Mouse (Mus musculus): ENCODE measurements around the gene Stard13.
A peak's percentile ranks its signal among the peaks of the same experiment; 100 is the strongest.

The Stard13 gene

DNA sequence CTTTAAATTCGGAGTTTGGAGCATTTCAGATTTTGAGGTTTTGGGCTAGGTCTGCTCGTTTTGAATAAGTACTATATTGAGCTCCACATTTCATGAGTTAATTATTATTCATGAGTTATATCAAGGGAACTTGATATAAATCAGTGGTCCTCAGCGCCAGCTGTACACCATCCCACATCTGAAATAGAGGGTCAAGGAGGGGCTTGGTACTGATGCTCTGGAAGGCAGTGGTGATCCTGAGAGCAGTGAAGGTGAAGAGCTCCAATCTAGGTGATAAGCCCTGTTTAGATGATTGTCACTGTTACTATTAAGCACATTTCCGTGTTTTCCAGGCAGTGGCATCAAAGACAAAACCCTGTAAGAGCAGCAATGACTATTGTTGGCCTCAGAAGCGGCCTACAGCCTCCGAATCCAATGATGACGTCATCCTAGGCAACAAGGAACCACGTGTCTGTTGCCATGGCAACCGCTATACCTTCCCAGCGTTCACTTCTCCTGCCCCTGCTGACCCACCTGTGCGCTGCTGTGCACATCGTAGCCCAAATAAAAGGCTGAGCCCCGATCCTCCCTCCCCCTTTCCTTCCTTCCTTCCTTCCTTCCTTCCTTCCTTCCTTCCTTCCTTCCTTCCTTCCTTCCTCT, 5.2 kb downstream of the Stard13 start:
- no peak for DNase-seq

DNA sequence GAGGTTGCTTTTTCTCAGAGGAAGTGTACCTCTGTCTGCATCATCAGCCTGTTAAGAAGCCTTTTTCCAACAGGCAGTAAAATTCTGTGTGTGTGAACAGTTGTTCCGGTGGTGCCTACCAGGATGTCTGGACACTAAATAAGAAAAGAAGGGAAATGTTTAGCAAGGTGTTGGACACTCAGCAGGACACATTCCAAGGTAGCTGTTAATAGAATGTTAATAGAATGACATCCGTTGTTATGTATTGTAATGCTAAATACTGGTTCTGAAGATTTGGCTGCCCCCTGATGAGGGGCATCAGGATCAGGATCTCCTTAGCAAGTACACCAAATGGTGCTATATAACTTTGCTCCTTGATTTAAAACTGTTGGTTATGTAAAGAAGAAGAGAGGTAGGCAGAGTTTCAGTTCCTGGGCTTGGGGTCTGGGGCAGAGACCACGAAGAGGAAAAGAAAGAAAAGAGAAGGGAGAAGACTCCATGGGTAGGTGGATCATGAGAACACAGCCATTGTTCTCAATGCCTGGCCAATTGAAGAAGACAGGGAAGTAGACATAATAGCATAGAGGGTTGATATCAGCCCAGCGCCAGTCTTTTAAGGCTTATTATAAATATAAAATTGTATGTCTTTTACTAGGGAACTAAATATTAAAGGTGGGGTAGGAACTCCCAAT, 9.8 kb downstream of the Stard13 start:
- DNase-seq, result no peak

DNA sequence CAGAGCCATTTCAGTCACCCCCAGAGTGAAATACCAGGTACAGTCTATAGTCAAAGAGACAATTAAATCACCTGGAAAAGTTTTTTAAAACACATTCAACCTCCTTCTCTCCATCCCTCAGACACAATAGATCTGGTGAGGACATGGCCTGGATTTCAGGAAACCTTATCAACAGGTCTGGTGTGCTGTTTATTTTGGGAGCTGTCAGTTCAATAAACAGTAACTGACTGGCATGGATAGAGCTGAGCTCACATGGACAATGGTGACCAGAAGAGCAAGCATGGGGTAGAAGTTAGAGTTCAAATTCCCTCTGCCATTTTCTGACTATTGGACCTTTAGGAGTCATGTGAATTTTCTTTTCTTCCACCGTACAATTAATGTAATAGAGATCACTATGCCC, 10.8 kb downstream of the Stard13 start:
- DNase-seq, result no peak

DNA sequence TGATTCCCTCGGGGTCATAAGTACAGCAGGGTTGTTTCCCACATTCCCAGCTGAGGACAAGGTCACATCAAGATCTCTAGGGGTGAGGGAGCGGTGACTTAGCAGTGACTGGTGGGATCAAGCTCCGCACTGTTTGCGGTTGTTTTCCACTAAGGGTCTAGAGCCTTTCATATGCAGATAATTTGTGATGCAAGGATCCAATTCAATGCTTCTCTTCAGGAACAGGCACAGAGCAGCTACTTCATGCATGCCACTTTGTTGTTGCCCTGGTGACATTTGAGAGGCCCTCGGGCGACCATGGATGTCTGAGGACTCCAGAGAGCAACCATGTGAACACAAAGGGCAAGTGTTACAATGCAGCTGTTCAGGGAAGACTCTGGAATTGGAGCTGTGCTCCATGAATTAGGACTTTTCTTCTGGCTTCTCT, 14.9 kb downstream of the Stard13 start:
- DNase-seq, result no peak

DNA sequence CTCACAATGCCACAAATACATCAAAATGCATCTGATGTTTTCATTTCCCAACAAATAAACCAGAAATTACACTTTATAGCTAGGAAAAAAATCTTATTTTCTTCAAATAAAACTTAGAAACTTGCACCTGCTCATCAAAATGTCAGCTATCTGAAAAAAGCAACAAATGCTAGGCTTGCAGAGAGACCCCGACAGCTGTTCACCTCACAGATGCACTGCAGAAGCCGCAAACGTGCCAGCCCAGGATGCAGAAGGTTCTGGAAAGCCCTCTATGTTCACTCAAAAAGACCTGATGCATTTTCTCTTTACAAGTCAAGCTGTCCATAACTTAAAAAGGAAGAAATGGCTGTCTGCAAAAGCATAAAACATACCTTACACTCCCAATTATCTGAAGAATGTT, 20.5 kb downstream of the Stard13 start:
- no peak for DNase-seq

DNA sequence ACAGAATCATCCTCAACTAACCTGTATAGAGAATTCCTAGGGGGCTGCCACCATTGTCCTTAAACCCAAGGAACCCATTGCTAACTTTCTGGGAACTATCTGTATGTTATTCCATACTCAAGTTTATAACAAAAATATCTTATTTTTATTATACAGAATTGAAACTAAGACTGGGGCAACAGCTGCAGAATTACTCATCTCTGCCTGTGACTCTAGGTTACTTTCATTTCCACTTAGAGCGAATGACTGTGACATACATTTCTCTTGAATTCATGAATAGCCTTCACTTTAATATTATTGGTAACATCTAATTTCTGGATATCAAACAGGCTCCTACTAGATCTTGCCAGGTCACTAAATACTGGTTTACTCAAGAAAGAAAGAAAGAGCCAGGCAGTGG, 22.8 kb downstream of the Stard13 start:
- DNase-seq, result no peak

DNA sequence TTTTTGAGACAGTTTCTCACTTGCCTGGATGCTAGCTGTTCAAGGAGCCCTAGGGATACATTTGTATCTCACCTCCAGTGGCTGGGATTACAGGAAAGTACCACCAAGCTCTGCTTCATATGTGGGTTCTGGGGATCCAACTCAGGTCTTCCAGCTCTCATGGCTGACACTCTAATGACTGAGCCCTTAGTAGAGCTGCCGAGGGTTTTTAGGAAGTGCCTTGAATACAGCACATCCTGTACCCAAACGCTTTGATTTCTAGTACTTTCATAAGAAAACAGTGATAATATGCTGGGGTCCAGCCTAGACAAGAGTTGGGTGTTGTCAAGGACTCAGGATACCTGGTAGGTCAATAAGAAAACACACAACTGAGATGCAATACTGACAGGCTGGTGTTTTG, 23.6 kb downstream of the Stard13 start:
- no peak for DNase-seq

DNA sequence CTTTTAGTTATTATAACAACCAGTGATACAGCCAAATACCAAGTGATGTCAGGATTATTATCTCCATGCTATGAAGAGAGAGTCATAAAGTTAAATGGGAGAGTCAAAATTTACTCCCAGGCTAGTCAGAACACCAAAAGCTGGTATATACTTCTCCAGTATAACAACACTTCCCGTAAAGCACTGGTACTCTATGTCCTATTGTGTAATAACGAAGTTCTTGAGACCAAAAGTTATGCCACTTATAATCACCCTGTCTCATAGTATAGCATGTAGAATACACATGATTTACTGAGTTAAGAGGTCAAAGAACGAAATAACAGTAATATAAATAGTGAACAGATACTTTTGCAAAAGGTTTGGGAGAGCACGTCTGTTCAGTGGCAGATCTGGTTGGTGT, 28.6 kb downstream of the Stard13 start:
- DNase-seq, result no peak

DNA sequence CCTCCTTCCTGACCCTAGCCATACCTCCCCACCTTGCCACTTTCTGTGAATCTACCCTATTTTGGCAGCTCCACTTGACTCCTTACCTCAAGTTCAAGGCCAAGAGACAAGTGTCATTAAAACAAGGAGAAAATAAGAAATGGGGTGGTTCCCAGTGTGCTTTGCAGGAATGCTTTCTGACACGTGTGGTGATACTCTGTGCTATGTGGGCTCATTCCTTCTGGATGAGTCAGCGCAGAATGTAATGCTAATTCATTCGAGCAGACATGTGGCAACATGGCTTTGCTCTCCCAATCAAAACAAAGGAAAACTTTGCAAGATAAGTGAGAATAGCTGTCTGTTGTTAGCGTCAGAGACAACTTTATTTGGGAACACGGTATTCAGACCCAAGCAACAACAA, 30.7 kb downstream of the Stard13 start:
- no peak for DNase-seq

DNA sequence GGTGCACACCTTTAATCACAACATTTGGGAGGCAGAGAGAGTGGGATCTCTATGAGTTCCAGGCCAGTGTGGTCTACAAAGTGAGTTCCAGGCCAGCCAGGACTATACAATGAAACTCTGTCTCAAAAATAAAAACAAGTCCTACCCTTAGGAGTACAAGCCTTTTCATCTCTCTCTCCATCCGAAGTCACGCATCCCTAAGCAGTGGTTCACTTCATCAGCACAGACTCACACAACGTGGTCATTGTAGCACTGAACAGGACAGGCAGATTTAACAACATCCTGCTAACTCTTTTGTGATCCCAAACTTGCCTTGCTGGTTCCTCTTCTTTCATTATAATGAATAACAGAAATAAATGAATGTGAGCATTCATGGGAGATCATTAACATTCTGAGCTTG, 32.4 kb downstream of the Stard13 start:
- no peak for DNase-seq

DNA sequence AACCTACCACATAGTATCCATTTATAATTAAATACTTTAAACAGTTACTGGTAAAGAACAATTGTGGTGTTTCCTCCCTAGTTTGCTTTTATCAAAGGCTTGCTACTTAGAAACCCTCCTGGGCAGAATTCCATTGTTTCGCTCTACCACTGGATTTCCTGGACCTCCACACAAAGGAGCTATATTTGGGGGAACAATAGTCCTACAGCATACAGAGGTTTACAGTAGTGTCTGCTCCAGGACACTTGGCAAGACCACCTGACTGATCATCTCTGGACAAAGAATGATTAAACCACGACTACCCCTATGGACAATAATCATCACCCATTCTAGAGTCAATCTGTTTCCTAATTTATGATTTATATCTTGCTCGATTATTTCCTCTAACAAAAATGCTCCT, 34.4 kb downstream of the Stard13 start:
- no peak for DNase-seq

DNA sequence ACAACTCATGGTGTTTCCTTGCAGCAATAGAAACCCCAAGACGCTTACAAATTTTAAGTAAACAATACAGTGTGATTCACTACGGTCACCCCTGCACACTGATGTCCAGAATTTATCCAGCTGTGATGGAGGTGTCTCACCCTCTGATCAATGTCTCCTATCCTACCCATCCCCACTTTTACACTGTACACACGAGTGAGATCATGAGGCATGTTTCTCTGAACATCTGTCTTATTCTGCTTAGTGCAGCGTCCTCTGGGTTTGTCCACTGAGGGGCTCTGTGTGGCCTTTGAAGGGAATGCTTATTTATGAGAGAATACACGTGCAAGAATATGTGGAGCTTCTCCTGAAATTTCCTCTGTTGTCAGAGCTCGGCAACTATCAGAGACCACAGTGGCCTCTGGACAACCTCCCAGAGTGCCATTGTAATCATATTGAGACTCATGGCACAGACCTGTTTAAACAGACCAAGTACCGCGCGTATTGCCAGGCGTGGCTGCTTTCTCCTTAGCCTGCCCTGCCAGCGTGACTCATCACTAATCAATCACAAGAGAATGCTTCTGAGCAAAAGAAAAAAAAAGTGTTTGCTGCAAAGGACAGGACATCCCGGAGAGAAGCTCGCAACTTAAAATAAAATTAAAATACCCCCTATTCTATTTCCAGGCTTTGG, 36.9 kb downstream of the Stard13 start:
- DNase-seq, result peak in 1 of 2 experiments; percentile 50

DNA sequence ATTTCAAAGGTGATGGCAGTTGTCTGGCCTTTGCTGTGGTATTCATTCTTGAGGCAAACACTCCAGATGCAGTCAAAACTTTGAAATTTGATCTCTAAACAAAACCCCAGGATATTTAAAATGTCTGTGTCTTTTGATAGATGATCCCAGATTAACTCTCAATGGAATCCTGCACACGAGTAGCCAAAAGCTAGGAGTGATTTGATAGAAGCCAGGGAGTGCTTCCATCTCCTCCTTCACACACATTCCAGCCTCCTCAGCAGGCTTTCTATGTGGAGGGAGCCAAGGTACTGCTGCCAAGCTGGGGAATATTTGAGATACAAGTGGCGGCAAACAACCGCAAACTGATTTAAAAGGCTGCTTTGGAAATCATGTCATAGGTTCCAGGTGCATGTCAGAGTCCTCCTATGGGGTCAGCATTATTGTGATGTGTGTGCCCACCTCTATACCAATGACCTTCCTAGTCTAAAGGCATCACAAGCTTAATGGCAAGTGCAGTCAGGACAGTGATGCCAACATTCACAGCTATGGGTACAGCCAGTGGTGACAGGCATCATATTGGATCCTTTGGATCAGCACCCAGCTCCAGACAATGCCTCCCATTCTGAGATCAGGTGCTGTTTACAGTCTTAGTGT, 39.6 kb downstream of the Stard13 start:
- peak in 1 of 2 experiments; percentile 39 for DNase-seq

DNA sequence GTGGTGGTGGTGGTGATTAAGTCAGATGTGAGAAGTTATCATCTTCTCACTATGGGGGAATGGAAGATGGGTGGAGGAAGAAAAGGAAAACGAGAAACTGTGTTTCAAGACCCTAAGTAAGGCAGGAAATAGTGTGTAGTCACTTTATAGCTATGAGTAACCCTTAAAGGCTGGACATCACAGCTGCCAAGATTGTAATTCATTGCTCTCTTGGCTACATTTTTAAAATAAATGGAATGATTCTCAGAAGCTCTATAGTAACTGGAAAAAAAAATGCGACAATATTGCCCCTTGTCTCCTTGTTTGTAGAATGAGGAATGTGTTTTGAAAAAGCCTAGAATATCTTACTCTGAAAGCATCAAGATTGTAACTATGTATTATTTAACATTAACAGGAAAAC, 41.4 kb downstream of the Stard13 start:
- no peak for DNase-seq

DNA sequence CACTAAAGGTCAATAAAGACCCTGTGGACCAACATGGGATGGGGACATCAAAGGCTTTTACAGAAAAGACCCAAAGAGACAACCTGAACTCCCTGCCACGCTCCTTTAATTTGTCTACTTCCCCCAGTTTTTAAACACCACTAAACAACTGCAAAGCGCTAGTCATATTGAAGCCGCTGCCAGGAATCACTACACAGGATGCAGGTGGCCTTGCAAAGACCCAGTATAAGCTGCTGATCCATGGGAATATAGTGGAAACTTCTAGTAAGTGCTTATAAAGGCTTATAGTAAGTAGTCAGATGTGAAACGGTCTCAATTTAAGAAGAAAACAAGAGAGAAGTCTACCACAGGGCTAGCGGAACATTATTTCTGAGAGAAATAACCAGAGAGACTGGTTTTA, 42.9 kb downstream of the Stard13 start:
- DNase-seq, result no peak

DNA sequence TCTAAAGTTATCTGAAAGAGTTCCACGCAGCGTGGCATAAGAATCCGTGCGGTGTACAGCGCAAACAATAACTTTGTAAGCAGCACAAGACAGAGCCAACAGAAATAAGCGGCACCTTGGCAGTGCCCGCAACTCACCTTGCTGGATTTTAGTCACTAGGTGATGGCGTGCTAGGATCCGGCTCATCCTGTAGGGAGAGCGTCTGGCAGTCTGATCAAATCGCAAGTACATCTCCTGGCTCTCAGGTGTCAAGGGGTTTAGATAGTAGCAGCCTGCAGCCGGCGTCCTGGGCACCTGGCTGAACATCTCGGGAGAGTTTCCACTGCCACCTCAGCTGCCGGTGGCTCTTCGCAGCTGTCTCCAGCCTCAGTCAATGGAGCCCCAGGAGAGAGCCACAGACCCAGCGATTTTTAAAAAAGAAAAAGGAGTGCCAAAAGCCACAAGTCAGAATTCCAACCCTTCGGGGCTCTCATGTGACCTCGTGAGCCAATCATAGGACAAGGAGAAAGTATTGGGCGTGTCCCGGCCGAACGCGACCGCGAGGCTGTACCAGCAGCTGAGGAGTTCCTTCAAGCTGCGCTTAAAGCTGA, 43.8 kb downstream of the Stard13 start:
- DNase-seq, result peak; percentile 73 to 84

DNA sequence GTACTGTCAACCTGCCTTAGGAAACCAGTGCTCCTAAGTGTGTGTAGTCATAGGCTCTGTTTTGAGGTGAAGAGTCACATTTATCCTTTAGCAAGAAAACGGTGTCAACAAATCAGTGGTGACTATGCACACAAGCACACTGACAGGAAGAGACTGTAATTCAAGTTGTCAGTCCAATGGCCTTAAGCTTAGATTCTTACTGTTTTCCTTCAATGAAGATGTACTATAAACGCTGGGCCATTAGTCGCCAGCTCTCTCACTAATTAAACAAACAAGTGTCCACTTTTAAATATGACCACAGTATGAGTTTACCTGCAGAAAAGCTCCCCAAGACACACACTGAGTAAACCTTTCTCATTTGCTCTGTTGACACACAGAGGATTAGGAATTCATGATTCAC, 44.3 kb downstream of the Stard13 start:
- DNase-seq, result no peak

DNA sequence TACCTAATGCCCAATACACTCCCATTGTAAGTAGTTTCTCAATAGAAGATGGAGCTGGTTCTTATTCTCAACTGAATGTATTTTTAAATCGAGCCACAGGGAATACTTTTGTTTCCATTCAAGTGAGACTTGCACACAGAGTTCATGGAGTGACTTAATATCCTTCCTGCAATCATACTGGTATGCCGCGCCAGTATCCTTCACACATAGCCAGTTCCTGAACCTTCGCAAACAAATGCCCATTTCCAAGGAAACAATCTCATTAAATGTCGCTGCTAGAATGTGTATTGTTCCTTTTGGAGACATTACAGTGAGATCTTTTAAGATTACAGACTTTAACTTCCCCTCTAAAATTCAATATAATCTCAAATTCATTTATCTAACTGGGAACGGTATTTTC, 45.0 kb downstream of the Stard13 start:
- no peak for DNase-seq

DNA sequence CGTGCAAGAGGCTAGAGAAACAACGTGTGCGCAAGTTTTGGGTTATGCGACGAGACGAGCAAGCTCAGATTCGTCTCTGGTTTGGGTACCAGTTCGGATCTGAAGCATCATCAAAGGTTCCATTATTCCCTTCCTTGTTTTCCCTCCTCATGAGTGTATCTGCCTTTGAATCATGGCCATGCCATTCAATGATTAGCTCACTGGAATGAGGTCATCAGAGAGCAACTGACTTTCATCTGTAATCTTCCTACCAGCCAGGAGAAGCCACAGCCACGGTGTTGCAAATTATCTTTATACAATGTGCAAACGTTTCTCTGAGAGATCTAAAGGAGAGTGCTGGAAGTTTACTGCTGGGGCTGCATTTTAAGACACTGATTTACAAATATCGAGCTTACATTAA, 46.3 kb downstream of the Stard13 start:
- no peak for DNase-seq

DNA sequence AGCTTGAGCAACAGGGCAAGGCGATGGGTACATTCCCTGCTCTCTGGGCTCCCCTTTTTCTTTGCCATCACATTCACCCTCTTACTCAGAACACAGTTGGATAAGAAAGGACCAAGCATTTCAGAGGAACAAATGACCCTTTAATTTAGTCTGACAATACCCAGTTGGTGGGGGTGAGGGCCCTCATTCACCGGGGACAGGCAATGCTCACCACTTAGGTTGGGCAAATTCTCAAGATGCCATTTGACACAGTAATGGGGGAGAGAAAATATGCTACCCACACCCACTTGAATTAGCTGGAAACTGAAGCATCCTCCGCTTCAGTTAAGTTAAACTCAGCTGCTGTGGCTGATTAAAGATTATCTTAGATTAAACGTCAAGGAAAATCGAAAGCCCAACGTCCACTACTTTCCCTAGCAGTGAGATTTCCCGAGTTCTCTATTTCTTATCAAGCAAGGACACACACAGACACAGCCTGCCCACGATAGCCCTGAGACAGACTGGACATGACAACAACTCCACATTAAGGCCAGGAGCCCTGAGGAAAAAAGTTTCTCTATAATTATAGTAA, 48.3 kb downstream of the Stard13 start:
- no peak for DNase-seq

DNA sequence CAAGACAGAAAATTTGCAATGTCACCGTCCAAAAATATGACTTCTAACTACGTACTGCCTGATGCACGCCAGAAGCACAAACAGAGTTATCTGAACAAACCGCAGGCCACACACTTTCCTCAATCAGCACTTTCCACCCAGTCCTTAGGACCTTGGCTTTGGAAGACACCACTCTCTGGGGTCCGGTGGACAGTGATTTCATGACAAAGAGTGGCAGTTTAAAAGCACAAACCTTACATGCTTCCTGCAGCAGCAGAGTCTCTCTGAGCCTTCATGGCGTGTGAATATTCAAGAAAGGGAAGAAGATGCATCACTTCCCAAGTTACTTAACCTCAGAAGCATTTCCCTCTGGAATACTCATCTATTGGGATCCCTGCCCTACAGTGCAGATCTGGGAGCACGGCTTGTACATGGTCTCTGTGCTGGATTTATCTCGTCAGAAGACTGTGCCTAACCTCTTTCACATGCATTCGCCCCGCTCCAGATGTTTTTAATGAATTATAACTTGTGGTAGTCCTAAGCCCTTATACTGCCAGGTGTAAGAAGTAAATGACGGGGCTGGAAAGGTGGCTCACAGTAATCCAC, 49.9 kb downstream of the Stard13 start:
- no peak for DNase-seq

DNA sequence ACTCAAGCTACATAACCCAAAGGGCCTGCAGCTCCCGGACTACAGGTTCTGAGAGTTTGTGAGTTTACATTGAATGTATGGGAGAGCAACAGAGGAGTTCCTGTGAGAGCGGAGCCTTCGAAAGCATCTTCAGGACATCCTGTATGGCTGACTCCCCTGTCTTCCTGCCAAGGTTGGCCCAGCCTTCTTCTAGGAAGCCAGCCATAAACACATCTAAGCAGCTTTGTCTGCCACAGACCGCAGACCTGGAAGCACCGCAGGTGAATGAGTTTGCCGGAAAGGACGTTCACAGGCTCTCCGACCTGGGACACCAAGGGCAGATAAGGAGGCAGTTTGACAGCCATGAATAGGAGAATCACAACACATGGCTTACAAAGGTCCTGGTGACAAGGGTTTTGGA, 52.3 kb downstream of the Stard13 start:
- DNase-seq, result peak; percentile 28 to 41
